Mouse (Mus musculus) limb, embryonic 11.5 days (tissue): Measurements from ENCODE around the gene Timp2. TPM values are rescaled to one million over a fixed set of nuclear protein-coding genes. Genes with fewer than 3 reads are reported as not detected.

ENCODE experiments used
- ATAC-seq: fragments of 200-750 bp; cut with Nextera tagmentation; 2 replicates; pipeline ENCODE4 v1.8.0; 2017; ENCODE audit warnings: low read depth; ENCODE audit not compliant: insufficient number of reproducible peaks, low FRiP score, low TSS enrichment
- DNase-seq: peaks from one replicate; pipeline ENCODE4 v3.0.0-alpha.2; 2015; ENCODE audit warnings: low spot score
- H3K27ac ChIP-seq: fragments of 300-500 bp; sonication (generic); replicated peaks from 2 replicates; pipeline ENCODE4 v1.5.1; 2014; ENCODE audit warnings: low read depth, mild to moderate bottlenecking, low read length
- H3K27me3 ChIP-seq: fragments of 300-500 bp; sonication (generic); 2 replicates; pipeline ENCODE4 v1.6.1; 2014; ENCODE audit warnings: mild to moderate bottlenecking, low read length, mixed read lengths; ENCODE audit not compliant: control insufficient read depth, insufficient read depth
- H3K36me3 ChIP-seq: fragments of 300-500 bp; sonication (generic); 2 replicates; pipeline ENCODE4 v1.6.1; 2014; ENCODE audit warnings: mild to moderate bottlenecking, low read length, moderate library complexity, mixed read lengths; ENCODE audit not compliant: control insufficient read depth, insufficient read depth
- H3K4me1 ChIP-seq: fragments of 300-500 bp; sonication (generic); 2 replicates; pipeline ENCODE4 v1.6.1; 2014; ENCODE audit warnings: low read length, mixed read lengths; ENCODE audit not compliant: control insufficient read depth, insufficient read depth
- H3K4me2 ChIP-seq: fragments of 300-500 bp; sonication (generic); 2 replicates; pipeline ENCODE4 v1.6.1; 2014; ENCODE audit warnings: low read depth, mild to moderate bottlenecking, moderate library complexity; ENCODE audit not compliant: severe bottlenecking
- H3K4me3 ChIP-seq: fragments of 300-500 bp; sonication (generic); 2 replicates; pipeline ENCODE4 v1.5.1; 2014; ENCODE audit warnings: low read depth, low read length
- H3K9ac ChIP-seq: fragments of 300-500 bp; sonication (generic); 2 replicates; pipeline ENCODE4 v1.6.1; 2014; ENCODE audit warnings: mild to moderate bottlenecking, low read length
- H3K9me3 ChIP-seq: fragments of 300-500 bp; sonication (generic); 2 replicates; pipeline ENCODE4 v1.6.1; 2016; ENCODE audit warnings: low read length; ENCODE audit not compliant: control insufficient read depth
- WGBS: fragments of 180-500 bp; shearing (Covaris S2); extraction: QIAGEN DNeasy Blood & Tissue Kit; methylation state at CpG from one replicate; pipeline ENCODE4 v1.1.7; 2014; 5-methylcytosine and 5-hydroxymethylcytosine counted together
- polyA plus RNA-seq: library from polyadenylated mRNA; unstranded; fragments of >200 nt; fragmentation: Nextera tagmentation; extraction: Ambion mirVana; gene quantifications from 2 replicates; pipeline ENCODE4 v1.2.1, GENCODE M21; 2014

The Timp2 gene
- polyA plus RNA-seq, 1 experiment from 2014 or later: 64.4 TPM

DNA sequence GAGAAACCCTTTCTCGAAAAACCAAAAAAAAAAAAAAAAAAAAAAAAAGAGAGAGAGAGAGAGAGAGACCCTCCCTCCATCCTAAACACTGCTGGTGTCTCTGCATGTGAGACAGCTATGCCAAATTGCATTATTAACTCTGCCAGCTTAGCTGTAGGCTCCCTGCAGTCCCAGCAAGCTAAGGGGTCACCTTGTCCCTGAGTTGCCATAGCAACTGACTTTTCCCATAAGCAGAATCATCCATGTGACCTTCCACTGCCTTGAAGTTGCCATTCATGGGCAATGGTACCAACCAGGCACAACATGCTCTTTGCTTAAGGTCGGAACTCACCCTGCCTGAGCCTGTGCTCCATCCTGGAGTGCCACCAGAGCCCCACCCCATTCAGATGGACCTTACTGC is 60.5 kb downstream of the Timp2 start:
- Histone ChIP-seq H3K27ac (no peak overlapping the region), H3K4me2 (no peak overlapping the region), H3K9me3 (no peaks in the 10 kb centered on the region), H3K27me3 (no peaks in the 10 kb centered on the region), H3K4me1 (no peaks in the 10 kb centered on the region), H3K4me3 (no peak overlapping the region), H3K36me3 (no peaks in the 10 kb centered on the region), H3K9ac (no peak overlapping the region)
- no peak for ATAC-seq
- 72% methylated on average over 2 of the region's 2 CpGs for WGBS
- no peak for DNase-seq

DNA sequence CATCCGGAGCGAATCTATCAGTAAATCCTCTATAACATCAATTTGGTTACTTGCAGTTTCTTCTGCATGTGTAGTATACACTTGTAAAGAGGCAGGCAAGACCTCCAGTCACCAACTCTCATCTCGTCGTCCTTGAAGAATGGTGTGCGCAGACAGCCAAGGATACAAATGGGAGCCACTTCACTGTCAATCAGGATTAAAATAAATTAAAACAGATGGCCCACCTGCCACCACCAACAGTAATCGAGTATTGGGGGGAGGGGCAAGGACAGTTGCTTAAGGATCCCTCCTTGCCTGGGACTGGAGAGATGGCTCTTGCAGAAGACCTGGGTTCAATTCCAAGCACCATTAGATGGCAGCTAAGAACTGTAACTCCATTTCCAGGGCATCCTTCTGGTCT is 62.9 kb downstream of the Timp2 start:
- Histone ChIP-seq H3K4me2 (no peak overlapping the region), H3K9ac (no peak overlapping the region), H3K27me3 (no peaks in the 10 kb centered on the region), H3K36me3 (no peaks in the 10 kb centered on the region), H3K27ac (no peak overlapping the region), H3K4me3 (no peak overlapping the region), H3K9me3 (no peaks in the 10 kb centered on the region), H3K4me1 (peaks cover 10% of the 10 kb centered on the region)
- DNase-seq: no peak
- ATAC-seq: no peak
- 65% methylated on average over 6 of the region's 6 CpGs for WGBS

DNA sequence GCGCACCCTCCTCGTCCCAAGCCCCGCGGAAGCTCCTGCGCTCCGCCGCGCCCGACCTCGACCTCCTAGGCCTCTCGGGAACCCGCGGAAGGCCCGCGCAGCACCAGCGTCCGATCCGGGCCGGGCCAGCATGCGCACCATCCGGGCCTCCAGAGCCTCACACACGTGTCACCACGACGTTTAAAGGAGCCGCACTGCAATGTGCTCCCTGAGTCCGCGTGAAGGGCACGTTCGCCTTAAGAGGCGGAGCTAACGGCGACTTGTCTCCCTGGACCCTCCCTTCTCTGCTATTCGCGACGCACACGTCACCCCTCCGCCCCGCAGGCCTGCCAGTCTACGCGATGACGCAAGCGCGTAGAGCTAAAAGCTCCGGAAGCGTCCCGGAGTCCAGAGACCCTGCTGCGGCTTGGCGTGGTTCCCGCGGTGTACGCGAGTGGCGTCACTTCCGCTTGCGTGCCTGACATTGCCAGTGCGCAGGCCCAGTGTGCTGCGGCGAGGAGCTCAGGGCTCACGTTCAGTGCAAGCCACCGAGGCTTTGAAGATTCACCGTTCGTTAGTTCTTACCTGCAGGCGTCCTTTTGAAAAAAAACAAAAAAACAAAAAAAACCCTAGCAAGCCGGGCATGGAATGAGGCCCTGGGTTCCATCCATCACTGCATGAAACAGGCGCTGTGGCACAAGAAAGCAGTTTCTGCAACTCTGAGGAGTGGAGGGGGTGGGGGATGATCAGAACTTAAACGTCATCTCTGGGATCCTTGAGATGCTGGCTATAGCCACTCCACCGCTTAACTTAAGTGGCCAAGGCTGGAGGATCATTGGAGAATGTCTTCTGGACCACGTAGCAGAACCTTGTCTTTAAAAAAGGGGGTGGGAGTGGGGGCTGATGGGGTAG is 65.3 kb downstream of the Timp2 start, which contains the start of gene Usp36:
TSS of gene Usp36 (minus strand) at position 246 of the 891 bp plus-strand sequence.
- DNase-seq (peak; percentile 99), ATAC-seq (peak; percentile 97)
- peak within 1 kb of the TSS; percentile 84 for H3K9ac ChIP-seq
- H3K36me3 ChIP-seq: peaks cover 6% of the 10 kb centered on the region; the same call in 1 of the 2 replicates
- peaks cover 10% of the 10 kb centered on the region for H3K4me1 ChIP-seq
- H3K27ac ChIP-seq: peak within 1 kb of the TSS; percentile 56; the same call in 1 of the 2 replicates
- H3K4me2 ChIP-seq: peak within 1 kb of the TSS; percentile 86
- peak within 1 kb of the TSS; percentile 89 for H3K4me3 ChIP-seq
- H3K9me3 ChIP-seq: no peaks in the 10 kb centered on the region
- 1% methylated on average over 68 of the region's 68 CpGs for WGBS
- no peaks in the 10 kb centered on the region for H3K27me3 ChIP-seq

DNA sequence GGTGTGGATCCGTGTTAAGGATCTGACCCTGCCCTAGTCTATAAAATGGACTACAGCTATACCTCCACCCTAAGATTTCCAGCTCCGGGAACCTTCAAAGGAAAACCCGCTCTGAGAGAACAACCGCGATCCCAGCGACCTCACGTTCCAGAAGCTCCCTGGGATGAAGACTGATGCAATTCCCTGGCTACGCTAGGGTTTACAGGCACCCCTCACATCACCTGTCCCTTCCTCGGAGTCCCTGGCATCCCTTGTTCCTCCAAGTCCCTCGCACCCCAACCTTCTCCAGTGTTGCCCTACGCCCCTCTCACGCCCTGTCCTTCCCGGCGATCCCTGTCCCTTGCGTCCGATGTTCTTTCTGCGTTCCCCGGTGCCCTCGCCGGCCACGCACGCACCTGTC is 66.0 kb downstream of the Timp2 start:
- WGBS: under 1% methylated on average over 22 of the region's 22 CpGs
- Histone ChIP-seq H3K9ac (peak overlapping the region; percentile 84), H3K4me2 (peak overlapping the region; percentile 86), H3K36me3 (peaks cover 9% of the 10 kb centered on the region; the same call in 1 of the 2 replicates), H3K4me1 (peaks cover 10% of the 10 kb centered on the region), H3K4me3 (peak overlapping the region; percentile 89), H3K27me3 (no peaks in the 10 kb centered on the region), H3K27ac (peak overlapping the region; percentile 56; the same call in 1 of the 2 replicates), H3K9me3 (no peaks in the 10 kb centered on the region)
- DNase-seq (no peak), ATAC-seq (peak; percentile 7; the same call in 1 of the 2 replicates)

DNA sequence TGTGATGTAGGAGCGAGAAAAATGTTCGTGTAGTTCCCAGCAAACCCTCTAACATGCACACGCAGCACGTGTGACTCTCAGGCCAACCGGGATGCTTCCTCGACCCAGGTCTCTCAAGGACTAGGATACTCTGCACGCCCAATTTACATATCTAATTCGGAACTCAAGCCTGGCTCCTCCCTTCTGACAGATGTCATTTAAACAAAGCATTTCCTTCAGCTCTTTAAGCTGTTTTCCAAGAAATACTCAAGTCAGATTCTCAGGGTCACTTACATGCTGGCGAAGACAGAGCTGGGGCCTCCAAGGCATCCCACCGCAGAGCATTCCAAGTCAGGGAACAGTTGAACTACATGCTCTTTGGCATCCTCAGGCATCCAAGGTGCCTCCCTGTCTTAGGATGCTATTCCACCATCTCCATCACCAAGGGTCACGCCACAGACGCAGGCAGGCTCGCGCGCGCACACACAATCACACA is 66.5 kb downstream of the Timp2 start:
- peak overlapping the region; percentile 89 for H3K4me3 ChIP-seq
- peaks cover 10% of the 10 kb centered on the region; the same call in 1 of the 2 replicates for H3K36me3 ChIP-seq
- DNase-seq (peak; percentile 32), ATAC-seq (no peak)
- WGBS: under 1% methylated on average over 16 of the region's 16 CpGs
- peak overlapping the region; percentile 84 for H3K9ac ChIP-seq
- H3K27ac ChIP-seq: no peak overlapping the region
- H3K9me3 ChIP-seq: no peaks in the 10 kb centered on the region
- no peaks in the 10 kb centered on the region for H3K27me3 ChIP-seq
- peaks cover 10% of the 10 kb centered on the region for H3K4me1 ChIP-seq
- H3K4me2 ChIP-seq: peak overlapping the region; percentile 86

DNA sequence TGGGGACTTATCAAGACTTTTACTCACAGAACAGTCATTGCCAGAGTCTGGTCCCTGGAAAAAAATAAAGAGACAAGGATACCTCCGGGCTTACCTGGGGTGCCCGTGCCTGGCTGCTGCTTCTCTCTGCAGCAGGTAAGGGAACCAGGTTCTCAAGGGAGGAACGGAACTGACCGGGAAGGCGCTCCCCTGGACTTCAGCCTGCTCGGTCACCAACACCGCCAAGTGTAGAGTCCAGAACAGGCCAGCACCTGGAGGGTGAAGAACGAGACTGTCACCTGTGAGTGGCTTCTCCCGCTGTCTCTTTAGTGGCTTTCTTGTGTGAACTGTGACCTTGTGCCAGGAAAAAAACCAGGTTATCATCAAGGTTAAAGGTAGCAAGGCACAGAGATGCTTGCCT is 68.0 kb downstream of the Timp2 start:
- Histone ChIP-seq H3K4me2 (no peak overlapping the region), H3K36me3 (peaks cover 17% of the 10 kb centered on the region; the same call in 1 of the 2 replicates), H3K4me3 (no peak overlapping the region), H3K4me1 (peaks cover 10% of the 10 kb centered on the region), H3K27me3 (no peaks in the 10 kb centered on the region), H3K9ac (no peak overlapping the region), H3K27ac (no peak overlapping the region), H3K9me3 (no peaks in the 10 kb centered on the region)
- 96% methylated on average over 9 of the region's 9 CpGs for WGBS
- no peak for ATAC-seq
- DNase-seq: no peak

DNA sequence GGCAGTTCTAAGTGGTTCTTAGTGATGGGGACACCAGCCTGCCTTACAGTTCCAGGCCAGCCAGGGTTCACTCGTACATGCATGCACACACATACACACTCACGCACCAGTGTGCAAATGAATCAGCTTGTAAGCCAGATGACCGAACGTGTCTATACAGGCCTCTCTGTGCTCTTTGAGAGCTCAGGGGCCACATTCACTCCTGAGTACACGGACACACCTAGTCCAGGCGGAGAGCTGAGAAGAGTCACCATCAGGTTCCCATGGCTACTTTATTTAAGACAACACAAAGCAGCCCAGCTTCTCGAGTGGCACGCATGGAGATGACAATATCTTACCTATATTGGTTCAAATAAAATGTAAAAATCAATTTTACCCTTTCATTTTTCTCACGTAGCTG is 69.1 kb downstream of the Timp2 start:
- 93% methylated on average over 9 of the region's 9 CpGs for WGBS
- Histone ChIP-seq H3K9ac (no peak overlapping the region), H3K9me3 (no peaks in the 10 kb centered on the region)

DNA sequence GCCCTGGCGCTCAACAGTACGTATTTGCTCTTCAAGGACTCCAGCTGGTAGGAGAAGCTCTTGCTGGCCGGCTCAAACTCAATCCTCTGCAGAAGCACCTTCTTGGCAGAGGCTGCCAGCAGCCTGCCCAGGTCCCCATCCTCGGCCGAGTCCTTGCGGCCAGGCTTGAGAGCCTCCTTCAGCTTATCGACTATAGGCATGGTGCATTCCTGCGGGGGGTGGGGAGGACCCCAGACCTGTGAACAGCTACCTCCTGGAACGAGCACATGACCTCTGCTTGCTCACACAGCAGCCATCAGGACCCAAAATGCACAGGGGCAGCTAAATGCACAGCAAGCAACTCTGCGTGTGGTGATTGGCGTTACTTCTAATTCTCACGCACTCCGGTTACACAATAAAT is 69.7 kb downstream of the Timp2 start:
- Histone ChIP-seq H3K4me2 (no peak overlapping the region), H3K4me3 (no peak overlapping the region), H3K27me3 (no peaks in the 10 kb centered on the region), H3K27ac (no peak overlapping the region; the same call in 1 of the 2 replicates), H3K4me1 (peaks cover 10% of the 10 kb centered on the region), H3K9me3 (no peaks in the 10 kb centered on the region), H3K36me3 (peaks cover 20% of the 10 kb centered on the region; the same call in 1 of the 2 replicates), H3K9ac (no peak overlapping the region)
- DNase-seq (no peak), ATAC-seq (no peak)
- 96% methylated on average over 13 of the region's 13 CpGs for WGBS

More for the DNA sequence above, 69.1 kb downstream of the Timp2 start:
- H3K4me2 ChIP-seq: no peak overlapping the region
- no peak for ATAC-seq
- H3K4me3 ChIP-seq: no peak overlapping the region
- no peaks in the 10 kb centered on the region for H3K27me3 ChIP-seq
- DNase-seq: no peak
- H3K36me3 ChIP-seq: peaks cover 20% of the 10 kb centered on the region; the same call in 1 of the 2 replicates
- no peak overlapping the region for H3K27ac ChIP-seq
- peaks cover 10% of the 10 kb centered on the region for H3K4me1 ChIP-seq
